Mouse (Mus musculus): ENCODE data around the gene Tarsl2. TPM values are rescaled to one million over a fixed set of nuclear protein-coding genes. Genes with fewer than 3 reads are reported as not detected.
A peak's percentile ranks its signal among the peaks of the same experiment; 100 is the strongest.

Tarsl2 gene
- total RNA-seq, 1 experiment from 2014 or later, result 26.0 TPM

DNA sequence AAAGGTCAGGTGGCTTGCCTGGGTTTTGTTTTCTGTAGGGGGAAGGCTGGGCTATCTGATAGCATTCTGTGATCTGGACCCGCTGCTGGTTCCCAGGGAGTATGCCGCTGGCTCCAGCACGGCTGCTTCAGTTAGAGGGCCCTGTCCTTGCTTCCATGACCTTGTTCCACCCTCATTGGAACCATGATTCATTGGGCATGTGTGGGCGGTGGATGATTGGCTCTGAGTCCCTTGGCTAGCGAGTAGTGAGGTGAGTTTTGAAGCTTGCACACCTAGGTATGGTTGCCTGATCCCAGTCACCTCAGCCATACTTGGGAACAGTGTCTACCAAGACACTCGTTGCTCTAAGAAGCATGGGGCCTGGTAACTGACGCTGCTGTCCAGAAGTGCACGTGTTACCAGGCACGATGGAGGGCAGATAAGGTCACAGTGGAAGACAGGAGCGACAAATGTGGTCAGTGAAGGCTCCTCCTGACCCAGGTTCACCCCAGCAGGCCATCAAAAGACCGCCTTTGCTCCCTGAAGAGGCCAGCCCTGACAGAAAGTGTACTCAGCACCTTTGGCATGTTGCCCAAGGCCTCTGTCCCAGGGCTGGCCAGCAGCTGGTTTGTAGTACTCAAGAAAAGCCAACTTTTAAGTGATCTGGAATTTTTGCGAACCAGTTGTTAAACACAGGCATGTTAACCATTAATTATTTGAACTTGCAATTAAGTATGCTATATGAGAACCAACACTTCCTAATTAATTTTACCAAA lies 92.8 kb downstream of the Tarsl2 start:
- DNase-seq, result peak; percentile 92

Other genes starting within 250 kb of the Tarsl2 start
- 96.7 and 105 TPM in 2 replicates for gene Tjp1, start 117.1 kb upstream of the Tarsl2 start, total RNA-seq (2021)
- gene Tm2d3, start 46.3 kb downstream of the Tarsl2 start, total RNA-seq (2021), result 44.4 and 47.7 TPM in 2 replicates
- 32.1 and 32.7 TPM in 2 replicates for gene Pcsk6, start 216.8 kb downstream of the Tarsl2 start, total RNA-seq (2021)

Data from adrenal gland, postnatal 14 days (tissue).